Mouse (Mus musculus): ENCODE results near the gene Grm7. TPM values are rescaled to one million over a fixed set of nuclear protein-coding genes. Genes with fewer than 3 reads are reported as not detected.

The Grm7 gene
- polyA plus RNA-seq, 1 experiment from 2014 or later = 0.40 TPM

- Histone ChIP-seq H3K9me3 (no peaks in the 10 kb centered on the region), H3K4me3 (no peak overlapping the region), H3K4me2 (no peak overlapping the region), H3K27me3 (replicated peaks) (no peaks in the 10 kb centered on the region), H3K27ac (replicated peaks) (no peak overlapping the region), H3K36me3 (no peaks in the 10 kb centered on the region), H3K4me1 (no peaks in the 10 kb centered on the region), H3K9ac (no peak overlapping the region)
- ATAC-seq (ENCODE audit: extremely low read depth, insufficient number of reproducible peaks, low FRiP score, low TSS enrichment) = no peak
- 63% methylated on average over 5 of the region's 5 CpGs for WGBS
Observed at GRCm38 (mm10) chr6:110982013-110982412, 336.6 kb downstream of the Grm7 start.

- ATAC-seq (ENCODE audit: extremely low read depth, insufficient number of reproducible peaks, low FRiP score, low TSS enrichment) = no peak
- H3K36me3 ChIP-seq = no peaks in the 10 kb centered on the region
- H3K4me3 ChIP-seq = no peak overlapping the region
- no peaks in the 10 kb centered on the region for H3K4me1 ChIP-seq
- H3K27ac ChIP-seq (replicated peaks) = no peak overlapping the region
- no peaks in the 10 kb centered on the region for H3K9me3 ChIP-seq
- H3K4me2 ChIP-seq = no peak overlapping the region
- 53% methylated on average over 2 of the region's 2 CpGs for WGBS
- no peaks in the 10 kb centered on the region for H3K27me3 ChIP-seq (replicated peaks)
- H3K9ac ChIP-seq = no peak overlapping the region
Observed at GRCm38 (mm10) chr6:111039099-111039498, 393.7 kb downstream of the Grm7 start.

DNA sequence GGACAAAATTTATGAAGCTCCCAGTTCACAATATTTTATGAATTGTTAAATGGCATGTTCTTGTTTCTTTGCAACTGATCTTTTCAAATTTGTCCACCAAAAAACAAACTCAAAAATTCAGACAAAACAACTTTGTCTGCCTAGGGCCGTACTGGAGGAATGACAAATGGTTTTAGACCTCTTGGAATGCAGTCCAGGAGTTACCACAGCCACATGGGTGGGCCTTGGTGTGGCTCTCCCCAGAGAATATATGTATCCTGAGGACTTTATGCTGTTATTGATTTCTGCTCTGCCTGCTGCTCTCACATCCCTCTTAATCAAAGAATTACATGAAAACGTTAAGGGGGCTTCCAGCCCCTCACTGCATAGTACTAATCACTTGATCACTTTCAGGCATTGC lies 400.5 kb downstream of the Grm7 start:
- ATAC-seq (ENCODE audit: extremely low read depth, insufficient number of reproducible peaks, low FRiP score, low TSS enrichment) = no peak
- Histone ChIP-seq H3K27me3 (replicated peaks) (no peaks in the 10 kb centered on the region), H3K4me3 (no peak overlapping the region), H3K27ac (replicated peaks) (no peak overlapping the region), H3K4me2 (no peak overlapping the region), H3K9me3 (no peaks in the 10 kb centered on the region), H3K36me3 (no peaks in the 10 kb centered on the region), H3K9ac (no peak overlapping the region), H3K4me1 (no peaks in the 10 kb centered on the region)
- 56% methylated on average over 2 of the region's 2 CpGs for WGBS

GRCm38 (mm10) chr6:111049247-111049646 lies 403.9 kb downstream of the Grm7 start:
- no peak overlapping the region for H3K4me3 ChIP-seq
- H3K4me2 ChIP-seq = no peak overlapping the region
- H3K9ac ChIP-seq = no peak overlapping the region
- ATAC-seq (ENCODE audit: extremely low read depth, insufficient number of reproducible peaks, low FRiP score, low TSS enrichment) = no peak
- H3K27me3 ChIP-seq (replicated peaks) = no peaks in the 10 kb centered on the region
- no peaks in the 10 kb centered on the region for H3K9me3 ChIP-seq
- H3K36me3 ChIP-seq = no peaks in the 10 kb centered on the region
- H3K4me1 ChIP-seq = no peaks in the 10 kb centered on the region
- no peak overlapping the region for H3K27ac ChIP-seq (replicated peaks)

DNA sequence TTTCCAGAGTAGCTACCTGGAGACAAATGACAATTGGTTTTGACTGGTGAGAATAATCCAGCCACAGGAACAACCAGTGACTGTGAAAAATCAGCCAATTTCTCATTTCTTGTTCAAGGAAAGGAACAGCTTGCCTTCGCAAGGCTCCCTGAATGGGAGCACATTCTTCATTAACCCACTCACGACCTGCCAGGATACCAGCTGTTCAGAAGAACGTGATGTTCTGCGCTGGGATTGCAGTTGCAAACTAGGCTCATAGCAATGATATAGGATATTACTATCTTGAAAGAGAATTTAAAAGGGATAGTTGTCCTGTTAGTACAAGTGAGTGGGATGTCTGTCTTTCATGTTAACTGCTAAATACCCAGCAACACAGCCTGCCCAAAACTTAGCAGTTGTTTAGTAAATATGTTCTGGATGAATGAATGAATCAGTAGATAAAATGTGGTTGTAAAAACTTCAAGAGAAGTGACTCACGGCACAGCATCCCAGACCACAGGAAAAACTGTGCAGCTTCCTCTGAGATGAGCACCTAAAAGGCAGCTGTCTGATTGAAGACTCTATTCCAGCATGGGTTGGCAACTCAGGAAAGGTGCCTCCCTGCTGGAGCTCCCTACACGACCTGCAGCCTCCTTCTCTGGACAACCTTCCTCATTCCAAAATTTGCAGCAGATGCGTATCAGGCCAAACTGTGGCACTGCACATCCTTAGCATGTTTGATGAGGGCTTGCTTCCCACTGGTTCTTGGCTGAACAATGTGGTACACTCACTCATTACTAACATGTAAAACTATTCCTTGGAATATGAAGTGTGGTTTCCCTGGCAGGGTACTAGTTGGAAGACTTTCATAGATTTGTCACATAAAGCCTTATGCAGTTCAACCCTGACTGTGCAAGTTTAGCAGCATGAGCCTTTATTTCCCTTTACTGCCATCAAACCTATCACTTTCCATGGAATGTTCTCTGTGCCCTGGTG lies 408.9 kb downstream of the Grm7 start:
- H3K4me2 ChIP-seq = no peak overlapping the region
- H3K4me3 ChIP-seq = no peak overlapping the region
- H3K4me1 ChIP-seq = no peaks in the 10 kb centered on the region
- no peak for ATAC-seq (ENCODE audit: extremely low read depth, insufficient number of reproducible peaks, low FRiP score, low TSS enrichment)
- 71% methylated on average over 7 of the region's 7 CpGs for WGBS
- no peaks in the 10 kb centered on the region for H3K9me3 ChIP-seq
- no peaks in the 10 kb centered on the region for H3K27me3 ChIP-seq (replicated peaks)
- no peak overlapping the region for H3K27ac ChIP-seq (replicated peaks)
- no peak overlapping the region for H3K9ac ChIP-seq
- no peaks in the 10 kb centered on the region for H3K36me3 ChIP-seq

DNA sequence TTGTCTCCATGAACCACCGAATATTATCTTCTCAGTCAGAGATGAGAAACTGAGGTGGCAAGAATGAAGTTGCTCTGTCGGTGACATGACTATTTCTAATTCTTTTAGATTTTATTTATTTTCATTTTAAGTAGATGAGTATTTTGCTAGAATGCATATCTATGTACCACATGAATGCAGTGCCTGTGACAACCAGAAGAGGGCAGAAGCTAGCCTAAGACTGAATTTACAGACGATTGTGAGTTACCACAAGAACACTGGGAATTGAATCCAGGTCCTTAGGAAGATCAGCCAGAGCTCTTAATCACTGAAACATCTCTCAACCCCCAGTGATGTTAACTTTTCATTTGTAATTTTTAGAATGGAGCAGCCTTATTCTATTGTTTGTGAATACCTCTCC lies 412.4 kb downstream of the Grm7 start:
- Histone ChIP-seq H3K27me3 (replicated peaks) (no peaks in the 10 kb centered on the region), H3K9ac (no peak overlapping the region), H3K4me1 (no peaks in the 10 kb centered on the region), H3K9me3 (no peaks in the 10 kb centered on the region), H3K36me3 (no peaks in the 10 kb centered on the region), H3K4me3 (no peak overlapping the region), H3K27ac (replicated peaks) (no peak overlapping the region), H3K4me2 (no peak overlapping the region)
- no peak for ATAC-seq (ENCODE audit: extremely low read depth, insufficient number of reproducible peaks, low FRiP score, low TSS enrichment)
- WGBS = 68% methylated on average over 3 of the region's 3 CpGs

GRCm38 (mm10) chr6:111060004-111060403 lies 414.6 kb downstream of the Grm7 start:
- H3K36me3 ChIP-seq = no peaks in the 10 kb centered on the region
- H3K4me3 ChIP-seq = no peak overlapping the region
- no peaks in the 10 kb centered on the region for H3K4me1 ChIP-seq
- H3K9ac ChIP-seq = no peak overlapping the region
- H3K9me3 ChIP-seq = no peaks in the 10 kb centered on the region
- no peaks in the 10 kb centered on the region for H3K27me3 ChIP-seq (replicated peaks)
- H3K4me2 ChIP-seq = no peak overlapping the region
- no peak for ATAC-seq (ENCODE audit: extremely low read depth, insufficient number of reproducible peaks, low FRiP score, low TSS enrichment)
- H3K27ac ChIP-seq (replicated peaks) = no peak overlapping the region
- 62% methylated on average over 4 of the region's 4 CpGs for WGBS

GRCm38 (mm10) chr6:111084569-111084968 lies 439.2 kb downstream of the Grm7 start:
- H3K36me3 ChIP-seq = no peaks in the 10 kb centered on the region
- H3K27me3 ChIP-seq (replicated peaks) = no peaks in the 10 kb centered on the region
- no peak overlapping the region for H3K9ac ChIP-seq
- H3K9me3 ChIP-seq = no peaks in the 10 kb centered on the region
- H3K27ac ChIP-seq (replicated peaks) = no peak overlapping the region
- H3K4me3 ChIP-seq = no peak overlapping the region
- H3K4me2 ChIP-seq = no peak overlapping the region
- no peaks in the 10 kb centered on the region for H3K4me1 ChIP-seq
- no peak for ATAC-seq (ENCODE audit: extremely low read depth, insufficient number of reproducible peaks, low FRiP score, low TSS enrichment)
- WGBS = 65% methylated on average over 3 of the region's 3 CpGs

DNA sequence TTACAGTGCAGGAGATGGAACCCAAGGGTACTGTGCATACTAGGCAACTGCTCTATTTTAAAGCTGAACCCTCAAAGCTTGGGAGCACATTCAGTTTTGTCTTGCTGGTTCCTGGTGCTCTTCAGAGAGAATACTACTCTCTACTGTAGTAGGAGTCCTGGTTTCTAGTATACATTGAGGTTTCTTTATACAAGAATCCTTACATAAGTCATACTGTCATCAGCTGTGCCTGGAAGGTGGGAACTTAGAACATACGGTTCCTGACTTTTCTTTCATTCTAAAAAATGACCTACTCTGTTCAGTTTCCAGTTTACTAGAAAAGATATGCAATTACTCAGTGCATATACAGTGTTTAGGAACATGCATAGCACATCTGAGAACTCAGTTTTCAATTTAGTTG lies 449.4 kb downstream of the Grm7 start:
- no peaks in the 10 kb centered on the region for H3K9me3 ChIP-seq
- H3K4me3 ChIP-seq = no peak overlapping the region
- no peaks in the 10 kb centered on the region for H3K27me3 ChIP-seq (replicated peaks)
- no peak overlapping the region for H3K4me2 ChIP-seq
- no peak for ATAC-seq (ENCODE audit: extremely low read depth, insufficient number of reproducible peaks, low FRiP score, low TSS enrichment)
- no peaks in the 10 kb centered on the region for H3K4me1 ChIP-seq
- no peaks in the 10 kb centered on the region for H3K36me3 ChIP-seq
- 59% methylated on average over 1 of the region's 1 CpGs for WGBS
- no peak overlapping the region for H3K27ac ChIP-seq (replicated peaks)
- no peak overlapping the region for H3K9ac ChIP-seq

GRCm38 (mm10) chr6:111105485-111105884 lies 460.1 kb downstream of the Grm7 start:
- Histone ChIP-seq H3K4me1 (no peaks in the 10 kb centered on the region), H3K4me3 (no peak overlapping the region), H3K4me2 (no peak overlapping the region), H3K27me3 (replicated peaks) (no peaks in the 10 kb centered on the region), H3K27ac (replicated peaks) (no peak overlapping the region), H3K36me3 (no peaks in the 10 kb centered on the region), H3K9me3 (no peaks in the 10 kb centered on the region), H3K9ac (no peak overlapping the region)
- ATAC-seq (ENCODE audit: extremely low read depth, insufficient number of reproducible peaks, low FRiP score, low TSS enrichment) = no peak
- WGBS = 78% methylated on average over 1 of the region's 1 CpGs

GRCm38 (mm10) chr6:111161037-111161436 lies 515.7 kb downstream of the Grm7 start:
- Histone ChIP-seq H3K36me3 (no peaks in the 10 kb centered on the region), H3K4me1 (no peaks in the 10 kb centered on the region), H3K4me2 (no peak overlapping the region), H3K27me3 (replicated peaks) (no peaks in the 10 kb centered on the region), H3K27ac (replicated peaks) (no peak overlapping the region), H3K9me3 (no peaks in the 10 kb centered on the region), H3K4me3 (no peak overlapping the region), H3K9ac (no peak overlapping the region)
- 59% methylated on average over 1 of the region's 1 CpGs for whole genome bisulfite sequencing
- no peak for ATAC-seq (ENCODE audit: extremely low read depth, insufficient number of reproducible peaks, low FRiP score, low TSS enrichment)

DNA sequence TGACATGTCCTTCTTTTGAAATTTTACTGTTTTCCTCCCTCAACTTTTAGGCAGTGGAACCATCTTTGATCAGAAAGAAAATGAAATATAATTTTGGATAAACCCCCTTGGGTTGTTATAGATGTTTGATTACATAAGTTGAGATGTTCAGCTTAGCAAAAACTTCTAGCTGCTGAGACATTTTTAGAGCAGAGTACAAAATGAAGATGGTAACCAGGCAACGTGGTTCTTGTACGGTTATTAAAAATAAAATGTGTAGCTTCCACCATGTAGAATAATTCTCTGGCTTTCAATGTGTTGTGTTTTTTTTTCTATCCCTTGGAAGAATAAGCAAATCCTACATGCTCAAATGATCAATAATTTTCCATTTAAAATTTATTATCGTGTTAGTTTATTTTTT lies 550.0 kb downstream of the Grm7 start:
- Histone ChIP-seq H3K27me3 (replicated peaks) (no peaks in the 10 kb centered on the region), H3K4me3 (no peak overlapping the region), H3K27ac (replicated peaks) (no peak overlapping the region), H3K9me3 (no peaks in the 10 kb centered on the region), H3K9ac (no peak overlapping the region), H3K4me2 (no peak overlapping the region), H3K4me1 (no peaks in the 10 kb centered on the region), H3K36me3 (no peaks in the 10 kb centered on the region)
- WGBS = 81% methylated on average over 3 of the region's 3 CpGs
- ATAC-seq (ENCODE audit: extremely low read depth, insufficient number of reproducible peaks, low FRiP score, low TSS enrichment) = no peak
